Mouse (Mus musculus) heart, adult 18-20 months (tissue): ENCODE results near the gene Adcy10. TPM values are rescaled to one million over a fixed set of nuclear protein-coding genes. Genes with fewer than 3 reads are reported as not detected.

Source experiments
- DNase-seq, 2 experiments: peaks; one replicate each; pipeline ENCODE4 v3.0.0; 2021 to 2022; ENCODE audit warnings: mixed read lengths in 1 of 2
- long read RNA-seq, 2 experiments: library from polyadenylated mRNA; stranded (forward); transcript quantifications; one replicate each; pipeline ENCODE4 v2.0.0; 2021
- total RNA-seq, 2 experiments: library from RNA; stranded (reverse); gene quantifications; 2 replicates each; pipeline ENCODE4 v1.2.3; 2021

Gene Adcy10
- under 1 TPM in 1 of 2 experiments, not detected in 1; 0.18 TPM for total RNA-seq
- long read RNA-seq, experiment 1: 0 reads
- long read RNA-seq, experiment 2: 0 reads

- DNase-seq: no peak
Measured at GRCm38 (mm10) chr1:165484688-165485233, at the start of gene Adcy10. Gene Adcy10 (plus strand): TSS chr1:165485183.

GRCm38 (mm10) chr1:165438289-165439021 is 46.5 kb upstream of the Adcy10 start:
- no peak for DNase-seq

GRCm38 (mm10) chr1:165440788-165441187 is 44.2 kb upstream of the Adcy10 start:
- DNase-seq: no peak

GRCm38 (mm10) chr1:165441201-165441600 is 43.8 kb upstream of the Adcy10 start:
- DNase-seq: no peak

GRCm38 (mm10) chr1:165441719-165442118 is 43.3 kb upstream of the Adcy10 start:
- DNase-seq: no peak

GRCm38 (mm10) chr1:165459041-165459502 is 25.9 kb upstream of the Adcy10 start:
- DNase-seq: no peak

- peak; percentile 73 to 81 for DNase-seq
Measured at GRCm38 (mm10) chr1:165459503-165460181, 25.3 kb upstream of the Adcy10 start.

GRCm38 (mm10) chr1:165460360-165460800 is 24.6 kb upstream of the Adcy10 start, which contains the start of the genes Dcaf6 and Mpc2:
Gene Dcaf6 (minus strand): TSS chr1:165460475.
Gene Mpc2 (plus strand): TSS chr1:165460637.
- DNase-seq: peak; percentile 98 to 100

- DNase-seq: peak; percentile 97 to 100
Measured at GRCm38 (mm10) chr1:165460801-165461377, 24.1 kb upstream of the Adcy10 start.

- peak in 1 of 2 experiments; percentile 16 for DNase-seq
Measured at GRCm38 (mm10) chr1:165461681-165462080, 23.3 kb upstream of the Adcy10 start.

GRCm38 (mm10) chr1:165462861-165463260 is 22.1 kb upstream of the Adcy10 start:
- no peak for DNase-seq

GRCm38 (mm10) chr1:165464574-165464973 is 20.4 kb upstream of the Adcy10 start:
- DNase-seq: no peak

GRCm38 (mm10) chr1:165468971-165469370 is 16.0 kb upstream of the Adcy10 start:
- no peak for DNase-seq

GRCm38 (mm10) chr1:165469717-165470116 is 15.3 kb upstream of the Adcy10 start:
- no peak for DNase-seq

- DNase-seq: no peak
Measured at GRCm38 (mm10) chr1:165471490-165471889, 13.5 kb upstream of the Adcy10 start.

GRCm38 (mm10) chr1:165486108-165486507 is 1.1 kb downstream of the Adcy10 start:
- no peak for DNase-seq

GRCm38 (mm10) chr1:165489197-165489596 is 4.2 kb downstream of the Adcy10 start:
- DNase-seq: no peak

- DNase-seq: peak in 1 of 2 experiments; percentile 12
Measured at GRCm38 (mm10) chr1:165498856-165499255, 13.9 kb downstream of the Adcy10 start.

- peak; percentile 40 to 70 for DNase-seq
Measured at GRCm38 (mm10) chr1:165503307-165504024, 18.5 kb downstream of the Adcy10 start.

- DNase-seq: no peak
Measured at GRCm38 (mm10) chr1:165506303-165506702, 21.3 kb downstream of the Adcy10 start.

GRCm38 (mm10) chr1:165510161-165510560 is 25.2 kb downstream of the Adcy10 start:
- DNase-seq: peak; percentile 49 to 53

- no peak for DNase-seq
Measured at GRCm38 (mm10) chr1:165520716-165521115, 35.7 kb downstream of the Adcy10 start.
